Mouse (Mus musculus) MEL (cell line): ENCODE measurements around the gene Pecam1. TPM values are rescaled to one million over a fixed set of nuclear protein-coding genes. Genes with fewer than 3 reads are reported as not detected.

Experiments used
- DNase-seq: peaks from one replicate; pipeline ENCODE4 v3.0.0; 2011; ENCODE audit warnings: low read depth, low spot score
- H3K27ac ChIP-seq: 2 replicates; pipeline ENCODE4 v1.5.1; 2012; ENCODE audit warnings: low read depth, mild to moderate bottlenecking, control low read depth, low read length, moderate library complexity; ENCODE audit not compliant: control insufficient read depth
- H3K27me3 ChIP-seq, 2 experiments: fragments of 150-350 bp in 1 of 2; sonication (generic) in 1 of 2; 2 replicates each; pipeline ENCODE4 v1.6.1; 2012; ENCODE audit warnings: low read length in 2 of 2, mild to moderate bottlenecking in 2 of 2, improper control_type of control experiment in 1 of 2, moderate library complexity in 1 of 2; ENCODE audit not compliant: insufficient read depth in 2 of 2, control insufficient read depth in 1 of 2
- H3K36me3 ChIP-seq, 2 experiments: 2 replicates each; pipeline ENCODE4 v1.6.1; 2012 to 2014; ENCODE audit warnings: low read length in 2 of 2, improper control_type of control experiment in 1 of 2, inconsistent platforms in 1 of 2, mild to moderate bottlenecking in 1 of 2; ENCODE audit not compliant: insufficient read depth in 2 of 2, control insufficient read depth in 1 of 2
- H3K4me1 ChIP-seq, 2 experiments: fragments of 150-350 bp in 1 of 2; sonication (generic) in 1 of 2; 2 replicates each; pipeline ENCODE4 v1.6.1; 2012; ENCODE audit warnings: low read length in 2 of 2, improper control_type of control experiment in 1 of 2, mild to moderate bottlenecking in 1 of 2; ENCODE audit not compliant: insufficient read depth in 2 of 2, control insufficient read depth in 1 of 2
- H3K4me3 ChIP-seq, 2 experiments: fragments of 150-350 bp in 1 of 2; sonication (generic) in 1 of 2; 2 replicates each; pipeline ENCODE4 v1.5.1; 2012; ENCODE audit warnings: low read depth in 2 of 2, low read length in 2 of 2, mild to moderate bottlenecking in 2 of 2, moderate library complexity in 2 of 2, control low read depth in 1 of 2, improper control_type of control experiment in 1 of 2; ENCODE audit not compliant: control insufficient read depth in 1 of 2, insufficient read depth in 1 of 2
- H3K79me2 ChIP-seq: 2 replicates; pipeline ENCODE4 v1.6.1; 2012; ENCODE audit warnings: mild to moderate bottlenecking, low read length, moderate library complexity; ENCODE audit not compliant: control insufficient read depth, poor library complexity, insufficient read depth
- H3K9ac ChIP-seq: 2 replicates; pipeline ENCODE4 v1.6.1; 2012; ENCODE audit warnings: low read depth, mild to moderate bottlenecking, control low read depth, low read length, moderate library complexity; ENCODE audit not compliant: control insufficient read depth, poor library complexity, severe bottlenecking
- H3K9me3 ChIP-seq: fragments of 150-350 bp; sonication (generic); replicated peaks from 2 replicates; pipeline ENCODE4 v1.6.1; 2012; ENCODE audit warnings: mild to moderate bottlenecking, low read length, improper control_type of control experiment, moderate library complexity; ENCODE audit not compliant: insufficient read depth
- CHD1 ChIP-seq: IDR thresholded peaks from 2 replicates; pipeline ENCODE4 v1.6.1; 2012; ENCODE audit warnings: low read depth, mild to moderate bottlenecking, inconsistent platforms, low read length, improper control_type of control experiment
- CHD2 ChIP-seq: IDR thresholded peaks from 2 replicates; pipeline ENCODE4 v1.6.1; 2011; ENCODE audit warnings: low read length, improper control_type of control experiment
- E2F4 ChIP-seq: IDR thresholded peaks from 2 replicates; pipeline ENCODE4 v1.6.1; 2011; ENCODE audit warnings: low read depth, low read length, improper control_type of control experiment, borderline replicate concordance
- ETS1 ChIP-seq: IDR thresholded peaks from 2 replicates; pipeline ENCODE4 v1.6.1; 2012; ENCODE audit warnings: low read depth, mild to moderate bottlenecking, inconsistent platforms, low read length, improper control_type of control experiment, moderate library complexity
- GABPA ChIP-seq: IDR thresholded peaks from 2 replicates; pipeline ENCODE4 v1.6.1; 2012; ENCODE audit warnings: low read depth, mild to moderate bottlenecking, inconsistent platforms, low read length, improper control_type of control experiment, moderate library complexity
- JUND ChIP-seq: IDR thresholded peaks from 2 replicates; pipeline ENCODE4 v1.6.1; 2011; ENCODE audit warnings: low read depth, mild to moderate bottlenecking, improper control_type of control experiment, low read length
- MYB ChIP-seq: IDR thresholded peaks from 2 replicates; pipeline ENCODE4 v1.6.1; 2011; ENCODE audit warnings: mild to moderate bottlenecking, low read depth, low read length, improper control_type of control experiment
- NRF1 ChIP-seq: IDR thresholded peaks from 2 replicates; pipeline ENCODE4 v1.6.1; 2014; ENCODE audit warnings: low read depth, mild to moderate bottlenecking, inconsistent platforms, low read length, improper control_type of control experiment, moderate library complexity; ENCODE audit not compliant: poor library complexity, insufficient read depth, severe bottlenecking
- POLR2AphosphoS5 ChIP-seq: IDR thresholded peaks from 2 replicates; pipeline ENCODE4 v1.6.1; 2012; ENCODE audit warnings: low read depth, borderline replicate concordance, mild to moderate bottlenecking, inconsistent platforms, low read length, moderate library complexity, mixed read lengths
- RCOR1 ChIP-seq: IDR thresholded peaks from 2 replicates; pipeline ENCODE4 v1.6.1; 2012; ENCODE audit warnings: low read depth, mild to moderate bottlenecking, inconsistent platforms, low read length, improper control_type of control experiment
- SIN3A ChIP-seq: IDR thresholded peaks from 2 replicates; pipeline ENCODE4 v1.6.1; 2012; ENCODE audit warnings: low read length, improper control_type of control experiment, inconsistent platforms
- TBP ChIP-seq: IDR thresholded peaks from 2 replicates; pipeline ENCODE4 v1.8.0; 2011; ENCODE audit warnings: low read depth, low read length, improper control_type of control experiment
- ZC3H11A ChIP-seq: IDR thresholded peaks from 2 replicates; pipeline ENCODE4 v1.6.1; 2012; ENCODE audit warnings: low read depth, mild to moderate bottlenecking, inconsistent platforms, low read length, improper control_type of control experiment
- polyA plus RNA-seq, 2 experiments: library from polyadenylated mRNA; stranded (reverse) in 1 of 2; unstranded in 1 of 2; fragments of >175 nt in 1 of 2; fragments of >200 nt in 1 of 2; gene quantifications; 2 replicates each; pipeline versions ENCODE4 v1.2.1 to v1.2.4; 2012; ENCODE audit warnings: low replicate concordance in 2 of 2, low read depth in 1 of 2; ENCODE audit not compliant: insufficient read length in 2 of 2, insufficient read depth in 1 of 2, missing spikeins in 1 of 2
- total RNA-seq: library from RNA; depleted of rRNA; stranded (reverse); fragments of 300-350 nt; gene quantifications from 2 replicates; pipeline ENCODE4 v1.2.3, GENCODE M21; 2012

The Pecam1 gene
- total and polyA plus RNA-seq, 3 experiments, result 0.12 to 0.14 TPM; not detected in 1

DNA sequence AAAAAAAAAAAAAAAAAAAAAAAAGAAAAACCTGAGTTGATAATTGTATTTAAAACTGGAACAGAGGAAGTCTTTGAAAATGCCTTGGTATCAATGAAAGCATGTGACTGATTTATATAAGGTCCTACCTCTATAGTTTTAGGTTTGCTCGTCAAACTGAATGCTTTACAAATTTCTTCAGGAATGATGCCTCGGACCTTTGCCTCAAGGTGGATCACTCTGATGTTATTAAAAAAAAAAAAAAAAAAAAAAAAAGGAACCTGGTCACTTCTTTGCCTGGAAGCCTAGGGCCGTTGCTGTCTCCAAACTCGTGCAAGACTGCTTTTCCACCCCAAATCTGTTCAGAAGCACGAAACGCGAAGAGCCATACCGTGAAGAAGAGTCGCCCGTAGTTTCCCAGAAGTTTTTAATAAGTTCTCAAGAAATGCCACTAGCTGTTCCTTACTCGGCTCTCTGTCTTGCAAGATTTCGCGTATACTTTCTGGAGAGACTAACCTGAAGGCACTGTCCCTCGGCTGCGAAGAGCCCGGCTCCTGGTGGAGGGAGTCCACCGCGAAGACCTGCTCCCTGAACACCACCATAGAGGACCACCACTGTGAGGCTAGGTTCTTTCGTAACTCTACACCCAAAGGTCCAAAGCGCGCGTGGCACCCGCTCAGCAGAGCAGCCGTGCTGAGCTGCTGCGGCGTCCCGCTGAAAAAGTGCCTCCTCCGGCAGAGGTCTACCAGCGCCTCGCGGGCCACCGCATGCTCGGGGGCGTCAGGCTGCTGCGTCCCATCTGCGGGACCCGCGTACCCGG lies 28.4 kb upstream of the Pecam1 start (continued):
- no peak for TF ChIP-seq RCOR1
- no peak for TF ChIP-seq E2F4
- no peak for TF ChIP-seq JUND

DNA sequence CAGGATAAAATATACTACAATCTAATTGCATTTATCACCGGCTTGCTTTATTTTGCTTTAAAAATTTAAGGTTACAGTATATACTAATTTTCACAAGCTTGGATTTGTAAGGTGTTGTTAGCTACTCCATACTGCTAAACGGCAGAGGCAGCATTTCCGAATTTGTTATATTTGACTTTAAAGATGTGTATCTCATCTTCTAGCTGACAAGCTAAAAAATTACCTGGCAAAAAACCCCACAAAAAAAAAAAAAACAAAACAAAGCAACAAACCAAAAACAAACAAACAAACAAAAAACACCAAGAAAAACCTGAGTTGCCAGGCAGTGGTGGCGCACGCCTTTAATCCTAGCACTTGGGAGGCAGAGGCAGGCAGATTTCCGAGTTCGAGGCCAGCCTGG lies 27.7 kb upstream of the Pecam1 start:
- peaks cover 3 to 7% of the 10 kb centered on the region in 2 experiments; a peak in 3 of 4 replicates for H3K4me1 ChIP-seq
- H3K4me3 ChIP-seq, result peak overlapping the region; percentile 70 to 75
- H3K27me3 ChIP-seq, result no peaks in the 10 kb centered on the region
- H3K9me3 ChIP-seq, result no peaks in the 10 kb centered on the region
- peaks cover 28 to 29% of the 10 kb centered on the region in 2 experiments for H3K36me3 ChIP-seq
- no peak for DNase-seq
- H3K27ac ChIP-seq, result no peak overlapping the region
- H3K9ac ChIP-seq, result peak overlapping the region; percentile 92
- no peak for TF ChIP-seq TBP
- TF ChIP-seq GABPA, result no peak
- no peak for TF ChIP-seq CHD1
- no peak for TF ChIP-seq POLR2AphosphoS5
- TF ChIP-seq ETS1, result no peak
- no peak for TF ChIP-seq MYB
- peaks cover 22% of the 10 kb centered on the region for H3K79me2 ChIP-seq

DNA sequence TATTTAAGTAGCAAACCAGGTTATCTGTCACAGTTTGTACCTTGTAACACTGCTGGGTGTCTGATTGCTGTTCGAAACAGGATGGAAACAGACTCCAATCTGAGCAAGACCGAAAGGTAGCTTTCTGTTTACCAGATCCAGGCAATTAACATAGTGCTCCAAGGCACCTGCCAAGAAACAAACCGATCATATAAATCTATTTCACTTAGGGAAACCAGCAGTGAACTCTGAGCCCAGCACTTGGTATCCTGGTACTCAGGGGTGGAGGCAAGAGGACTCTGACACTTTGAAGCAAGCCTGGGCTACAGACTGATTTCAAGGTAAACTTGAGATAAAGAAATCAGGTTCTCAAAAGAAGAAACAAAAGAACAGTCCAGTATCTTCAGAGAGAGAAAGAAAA lies 27.0 kb upstream of the Pecam1 start:
- DNase-seq, result no peak
- no peaks in the 10 kb centered on the region for H3K27me3 ChIP-seq
- H3K27ac ChIP-seq, result no peak overlapping the region
- peaks cover 21 to 25% of the 10 kb centered on the region in 2 experiments for H3K36me3 ChIP-seq
- peak overlapping the region in 1 of 2 experiments; percentile 17; a peak in 2 of 4 replicates for H3K4me3 ChIP-seq
- TF ChIP-seq ZC3H11A, result no peak
- no peak; the same call in 1 of the 2 replicates for TF ChIP-seq SIN3A
- no peak for TF ChIP-seq JUND
- no peak for TF ChIP-seq CHD2
- TF ChIP-seq NRF1, result no peak
- H3K4me1 ChIP-seq, result peaks cover 3 to 7% of the 10 kb centered on the region in 2 experiments; a peak in 3 of 4 replicates
- no peaks in the 10 kb centered on the region for H3K9me3 ChIP-seq
- H3K9ac ChIP-seq, result peak overlapping the region; percentile 92
- peaks cover 21% of the 10 kb centered on the region for H3K79me2 ChIP-seq
